Mouse (Mus musculus) stomach, postnatal 0 days (tissue): Measurements from ENCODE around the gene Pde11a.

ENCODE experiments used
- CTCF ChIP-seq: IDR thresholded peaks from 2 replicates; pipeline ENCODE4 v1.5.1; 2016; ENCODE audit warnings: antibody characterized with exemption, low read depth, mild to moderate bottlenecking, moderate library complexity
- EP300 ChIP-seq: optimal IDR thresholded peaks from 2 replicates; pipeline ENCODE3; 2016; ENCODE audit warnings: antibody characterized with exemption

DNA sequence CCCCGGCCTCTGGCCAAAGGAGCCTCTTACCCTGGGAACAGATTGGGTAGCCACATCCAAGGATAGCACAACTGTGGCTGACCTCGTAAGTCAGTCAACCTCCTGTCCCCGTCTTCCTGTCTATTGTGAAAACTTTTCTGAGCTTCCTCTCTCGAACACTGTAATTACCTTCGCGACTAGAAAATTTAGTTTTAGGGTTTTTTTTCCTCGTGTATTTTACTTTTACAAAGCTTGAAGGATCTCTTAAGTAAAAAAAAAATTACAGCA is 32.0 kb upstream of the Pde11a start:
- no peak for TF ChIP-seq CTCF
- no peak for TF ChIP-seq EP300
